Comparison of ENCODE assay signal across 8 mouse cellular contexts in genomic region chr1:75413749-75414148, GRCm38 (mm10). TPM values are rescaled to one million over a fixed set of nuclear protein-coding genes. Genes with fewer than 3 reads are reported as not detected.
DNase-seq lines count a peak whose midpoint lies in the region; ATAC-seq and TF ChIP-seq lines count a peak whose summit lies in the region.

No protein-coding gene starts in this region.

- peak; percentile 79 for DNase-seq in gastrocnemius, adult 2 months
- DNase-seq in gastrocnemius, postnatal 36 days, result no peak
- peak; percentile 49 for DNase-seq in midbrain, embryonic 14.5 days
- DNase-seq in cerebellum, postnatal 25 days, result peak; percentile 85 to 89
- peak; percentile 50 to 64 for DNase-seq in kidney, postnatal 4 days
- DNase-seq in spleen, postnatal 36 days (ENCODE audit: low spot score in 2 of 2), result no peak
- no peak for DNase-seq in ovary, adult 18-20 months (ENCODE audit: low spot score)

- H3K9me3 ChIP-seq in midbrain, embryonic 14.5 days (ENCODE audit: control insufficient read depth, low read length), result no peaks in the 10 kb centered on the region
- no peaks in the 10 kb centered on the region for H3K9me3 ChIP-seq in midbrain, embryonic 13.5 days

- no peak overlapping the region for H3K9ac ChIP-seq in midbrain, embryonic 14.5 days (replicated peaks; ENCODE audit: low read length)
- no peak overlapping the region for H3K9ac ChIP-seq in midbrain, embryonic 13.5 days (replicated peaks)

- H3K4me3 ChIP-seq in gastrocnemius, adult 2 months, result no peak overlapping the region
- no peak overlapping the region for H3K4me3 ChIP-seq in midbrain, embryonic 14.5 days (replicated peaks; ENCODE audit: low read depth, low read length)
- no peak overlapping the region for H3K4me3 ChIP-seq in midbrain, embryonic 13.5 days (replicated peaks)

- WGBS in midbrain, embryonic 14.5 days, result 54% methylated on average over 3 of the region's 3 CpGs
- 61% methylated on average over 3 of the region's 3 CpGs for WGBS in midbrain, embryonic 13.5 days

- peak overlapping the region; percentile 75 for H3K27ac ChIP-seq in gastrocnemius, adult 2 months
- no peak overlapping the region for H3K27ac ChIP-seq in midbrain, embryonic 14.5 days (replicated peaks; ENCODE audit: low read depth, low read length)
- H3K27ac ChIP-seq in midbrain, embryonic 13.5 days, result no peak overlapping the region

- no peaks in the 10 kb centered on the region for H3K4me1 ChIP-seq in midbrain, embryonic 14.5 days (ENCODE audit: control insufficient read depth, insufficient read depth, low read length)
- H3K4me1 ChIP-seq in midbrain, embryonic 13.5 days (replicated peaks), result peaks cover 14% of the 10 kb centered on the region; the same call in 1 of the 2 replicates

- ATAC-seq in midbrain, embryonic 14.5 days (ENCODE audit: low FRiP score, low TSS enrichment), result no peak
- no peak; the same call in 1 of the 2 replicates for ATAC-seq in midbrain, embryonic 13.5 days

- no peak overlapping the region for H3K4me2 ChIP-seq in midbrain, embryonic 14.5 days (ENCODE audit: low read length)
- H3K4me2 ChIP-seq in midbrain, embryonic 13.5 days (replicated peaks), result no peak overlapping the region

- intact Hi-C loops in gastrocnemius, adult 2 months (cut with DNase I), result no loop called here
- intact Hi-C loops in gastrocnemius, postnatal 36 days (cut with DNase I), result no loop called here

- peak; percentile 82 for TF ChIP-seq CTCF in gastrocnemius, adult 2 months (IDR thresholded peaks at IDR 0.05)

- H3K36me3 ChIP-seq in midbrain, embryonic 14.5 days (ENCODE audit: control insufficient read depth, insufficient read depth, low read length), result peaks cover 8% of the 10 kb centered on the region; the same call in 1 of the 2 replicates
- peaks cover 15% of the 10 kb centered on the region for H3K36me3 ChIP-seq in midbrain, embryonic 13.5 days

- H3K27me3 ChIP-seq in midbrain, embryonic 14.5 days (ENCODE audit: control insufficient read depth, insufficient read depth, low read length), result no peaks in the 10 kb centered on the region
- no peaks in the 10 kb centered on the region for H3K27me3 ChIP-seq in midbrain, embryonic 13.5 days

RNA-seq across cellular contexts. Expression of gene Gmppa, which starts 22.0 kb away (rescaled TPM):
- 10 to 100 TPM; 41.1 to 42.7 TPM for total RNA-seq in gastrocnemius, adult 2 months (2021)
- total RNA-seq in gastrocnemius, postnatal 36 days (2021), result 10 to 100 TPM; 35.4 to 35.5 TPM
- 75.7 and 75.9 TPM in 2 replicates for polyA plus RNA-seq in midbrain, embryonic 14.5 days (2014; fragmentation: Nextera tagmentation; extraction: Ambion mirVana)
- polyA plus RNA-seq in midbrain, embryonic 13.5 days (2015; fragmentation: Nextera tagmentation; extraction: Ambion mirVana), result 78.4 and 88.8 TPM in 2 replicates

RNA-seq across cellular contexts. Expression of gene Asic4, which starts 36.5 kb away (rescaled TPM):
- total RNA-seq in gastrocnemius, adult 2 months (2021), result not detected
- not detected for total RNA-seq in gastrocnemius, postnatal 36 days (2021)
- polyA plus RNA-seq in midbrain, embryonic 14.5 days (2014; fragmentation: Nextera tagmentation; extraction: Ambion mirVana), result 16.6 and 34.3 TPM in 2 replicates
- polyA plus RNA-seq in midbrain, embryonic 13.5 days (2015; fragmentation: Nextera tagmentation; extraction: Ambion mirVana), result 57.3 and 81.6 TPM in 2 replicates

RNA-seq across cellular contexts. Expression of gene Speg, which starts 38.7 kb away (rescaled TPM):
- total RNA-seq in gastrocnemius, adult 2 months (2021), result 100 to 1,000 TPM; 268 to 311 TPM
- 100 to 1,000 TPM; 229 to 230 TPM for total RNA-seq in gastrocnemius, postnatal 36 days (2021)
- polyA plus RNA-seq in midbrain, embryonic 14.5 days (2014; fragmentation: Nextera tagmentation; extraction: Ambion mirVana), result 15.6 and 19.4 TPM in 2 replicates
- 11.2 and 12.8 TPM in 2 replicates for polyA plus RNA-seq in midbrain, embryonic 13.5 days (2015; fragmentation: Nextera tagmentation; extraction: Ambion mirVana)

RNA-seq across cellular contexts. Expression of gene Des, which starts 53.6 kb away (rescaled TPM):
- total RNA-seq in gastrocnemius, adult 2 months (2021), result 1,000 to 10,000 TPM; 2,035 to 2,198 TPM
- 1,000 to 10,000 TPM; 1,843 to 1,948 TPM for total RNA-seq in gastrocnemius, postnatal 36 days (2021)
- 0.32 and 1.4 TPM in 2 replicates for polyA plus RNA-seq in midbrain, embryonic 14.5 days (2014; fragmentation: Nextera tagmentation; extraction: Ambion mirVana)
- 0.84 and 1.1 TPM in 2 replicates for polyA plus RNA-seq in midbrain, embryonic 13.5 days (2015; fragmentation: Nextera tagmentation; extraction: Ambion mirVana)

Comparison
In these comparisons a context has a peak if more than half of its experiments do, and no peak if none do; other contexts are left out.
1. DNase-seq: peak in gastrocnemius, adult 2 months (single experiment), midbrain, embryonic 14.5 days (single experiment), cerebellum, postnatal 25 days (2 of 2) and kidney, postnatal 4 days (2 of 2); none in gastrocnemius, postnatal 36 days (0 of 2), spleen, postnatal 36 days (0 of 2) and ovary, adult 18-20 months (single experiment).